Mouse (Mus musculus): Measurements from ENCODE around the gene Prim2.
A peak's percentile ranks its signal among the peaks of the same experiment; 100 is the strongest.

Gene Prim2

DNA sequence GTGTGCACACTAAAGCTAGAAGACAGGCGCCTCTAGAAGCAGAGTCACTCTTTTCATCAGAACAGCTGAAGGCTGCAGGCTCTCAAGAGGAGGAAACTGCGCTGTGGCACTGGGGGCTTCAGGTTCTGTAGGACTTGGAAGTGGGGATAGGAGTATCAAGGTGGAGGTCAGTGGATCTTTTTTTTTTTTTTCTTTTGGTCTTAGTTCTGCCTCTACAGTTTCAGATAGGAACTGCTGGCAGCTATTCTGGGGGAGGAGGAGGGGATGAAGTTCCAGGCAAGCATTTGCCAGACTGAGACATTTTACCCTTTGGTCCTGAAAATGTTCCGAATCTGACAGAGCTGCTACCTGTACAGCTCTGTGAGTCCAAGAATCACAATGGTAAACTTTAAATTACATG, 106.0 kb downstream of the Prim2 start:
- DNase-seq (ENCODE audit: inconsistent age in 2 of 2, low spot score in 1 of 2), result no peak

DNA sequence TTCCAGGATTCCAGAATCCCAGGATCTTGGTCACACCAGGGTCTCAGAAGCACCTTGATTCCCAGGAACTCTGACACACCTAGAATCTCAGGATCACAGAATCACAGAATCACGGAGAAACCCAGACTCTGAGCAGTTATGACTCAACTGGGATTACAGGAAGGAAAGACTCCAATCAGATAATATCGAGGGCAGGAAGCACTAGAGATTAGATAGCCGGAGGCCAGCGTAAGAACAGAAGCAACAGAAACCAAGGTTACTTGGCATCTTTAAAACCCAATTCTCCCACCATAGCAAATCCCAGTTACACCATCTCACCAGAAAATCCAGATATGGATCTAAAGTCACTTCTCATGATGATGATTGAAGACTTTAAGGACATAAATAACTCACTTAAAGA, 113.0 kb downstream of the Prim2 start:
- DNase-seq (ENCODE audit: inconsistent age in 2 of 2, low spot score in 1 of 2), result no peak

DNA sequence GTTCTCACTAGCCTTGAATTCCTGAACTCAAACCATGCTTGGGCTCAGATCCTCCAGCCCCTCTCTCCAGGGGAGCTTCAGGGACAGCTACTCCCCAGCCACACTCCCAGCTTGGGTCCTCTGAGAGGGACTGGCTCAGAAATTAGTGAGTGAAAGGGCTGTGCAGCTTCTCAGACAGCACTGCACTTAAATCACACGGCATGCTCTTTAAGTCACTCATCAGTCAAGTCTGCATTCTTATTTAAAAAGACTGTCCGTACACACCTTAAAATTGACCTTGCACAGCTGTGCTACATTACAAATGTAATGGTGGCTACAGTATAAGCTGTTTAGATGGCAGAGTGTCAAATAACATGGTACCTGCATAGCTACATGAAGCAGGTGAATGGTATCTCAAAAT, 114.0 kb downstream of the Prim2 start:
- no peak for DNase-seq (ENCODE audit: inconsistent age in 2 of 2, low spot score in 1 of 2)

DNA sequence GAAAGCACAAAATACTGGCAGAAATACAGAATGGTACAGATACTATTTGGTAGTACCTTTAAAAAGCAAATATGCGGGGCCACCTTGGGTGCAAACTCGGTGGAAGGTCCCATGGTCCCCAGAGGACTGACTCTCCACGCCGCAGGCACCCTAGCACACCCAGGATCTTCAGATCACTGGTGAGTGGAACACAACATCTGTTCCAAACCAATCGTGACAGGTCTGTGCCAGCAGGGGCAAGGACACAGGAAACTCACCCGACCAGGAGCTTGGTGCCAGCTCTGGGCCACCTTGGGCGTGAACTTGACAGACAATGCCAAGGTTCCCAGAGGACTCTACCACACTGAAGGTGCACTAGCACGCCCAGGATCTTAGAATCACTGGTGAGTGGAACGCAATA, 118.2 kb downstream of the Prim2 start:
- no peak for DNase-seq (ENCODE audit: inconsistent age in 2 of 2, low spot score in 1 of 2)

DNA sequence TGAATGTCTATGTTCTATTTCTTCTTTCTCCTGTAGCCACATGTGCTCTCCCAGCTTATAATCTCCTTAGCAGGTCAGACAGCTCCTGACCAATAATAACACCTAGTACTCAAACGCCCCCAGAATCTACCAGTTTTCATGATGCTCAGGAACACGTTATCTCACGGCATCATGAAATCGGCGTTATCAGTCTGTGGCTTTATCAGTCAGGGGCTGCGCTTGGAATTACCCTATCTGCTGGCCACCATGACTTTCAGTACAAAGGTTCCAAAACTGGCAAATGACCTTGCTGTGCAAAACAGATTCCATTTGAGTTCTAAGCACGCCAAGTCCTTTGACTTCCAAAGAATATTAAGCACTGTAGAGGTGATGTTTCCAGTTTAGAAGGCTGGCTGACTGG, 127.9 kb downstream of the Prim2 start:
- DNase-seq (ENCODE audit: inconsistent age in 2 of 2, low spot score in 1 of 2), result no peak

DNA sequence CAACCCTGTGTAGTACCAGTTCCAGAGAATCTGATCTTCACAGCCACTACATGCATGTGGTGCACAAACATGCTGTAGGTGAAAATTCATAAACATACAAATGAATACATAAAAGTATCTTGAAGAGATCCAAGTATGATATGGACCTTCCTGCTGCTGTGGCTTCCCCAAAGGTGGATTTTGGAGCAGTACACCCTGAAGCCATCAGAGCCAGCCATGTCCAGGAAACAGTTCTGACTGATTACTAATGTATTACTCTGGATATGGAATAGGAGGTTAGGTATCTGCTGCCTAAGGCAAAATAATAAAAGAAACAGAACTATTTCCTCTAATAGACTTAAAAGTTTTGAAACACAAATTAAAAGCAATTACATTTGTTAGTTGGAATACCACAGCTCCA, 131.6 kb downstream of the Prim2 start:
- no peak for DNase-seq (ENCODE audit: inconsistent age in 2 of 2, low spot score in 1 of 2)

DNA sequence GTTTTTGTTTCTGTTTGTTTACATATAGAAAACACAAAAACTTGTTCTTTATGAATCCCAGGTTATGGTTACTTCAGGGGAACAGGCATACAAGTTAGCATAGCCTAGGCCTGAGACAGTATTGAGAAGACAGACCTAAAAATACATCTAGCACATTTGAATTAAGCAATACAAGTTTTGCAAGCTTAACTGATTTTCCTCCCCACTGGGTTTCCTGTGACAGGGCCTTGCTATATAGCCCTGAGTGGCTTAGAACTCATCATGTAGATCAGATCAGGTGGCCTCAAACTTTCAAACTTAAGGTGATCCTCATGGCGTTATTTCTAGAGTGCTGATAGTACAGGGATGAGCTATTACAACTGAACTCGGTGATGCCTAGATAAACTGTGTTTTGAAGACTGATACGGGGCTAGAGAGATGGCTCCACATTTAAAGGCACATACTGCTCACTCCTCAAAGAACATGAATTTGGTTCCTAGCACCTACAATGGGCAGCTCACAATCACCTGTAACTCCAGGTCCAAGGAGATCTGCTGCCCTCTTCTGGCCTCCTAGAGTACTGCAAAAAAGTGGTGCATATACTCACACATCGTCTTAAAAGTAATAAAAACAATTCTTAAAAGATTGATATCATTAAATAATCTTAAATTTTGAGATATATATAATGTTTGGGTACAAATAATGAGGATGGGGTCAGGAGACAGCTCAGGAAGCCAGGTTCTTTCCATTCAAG, 133.2 kb downstream of the Prim2 start:
- no peak for DNase-seq (ENCODE audit: inconsistent age in 2 of 2, low spot score in 1 of 2)

DNA sequence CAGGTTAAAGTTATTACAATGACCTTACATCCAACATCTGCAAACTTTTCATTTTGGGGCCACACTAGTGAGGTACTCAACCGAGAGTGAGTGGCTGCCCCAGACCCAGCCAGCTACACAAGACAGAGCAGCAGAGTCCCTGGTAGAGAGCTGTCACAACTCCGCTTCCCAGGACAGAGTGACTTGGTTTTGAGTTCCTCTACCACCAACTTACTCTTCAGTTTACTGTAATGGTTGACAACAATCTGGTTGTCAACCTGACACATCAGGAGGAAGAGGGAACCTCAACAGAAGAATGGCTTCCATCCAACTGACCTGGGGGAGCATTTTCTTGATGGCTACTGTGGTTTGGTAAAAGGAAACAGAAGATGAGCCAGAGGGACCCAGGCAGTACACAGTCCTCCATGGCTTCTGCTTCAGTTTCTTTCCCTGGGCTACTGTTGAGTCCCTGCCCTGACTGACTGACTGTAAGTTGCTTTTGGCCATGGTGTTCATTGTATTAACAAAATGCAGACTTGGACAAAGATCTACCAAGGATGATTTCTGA, 134.4 kb downstream of the Prim2 start:
- DNase-seq (ENCODE audit: inconsistent age in 2 of 2, low spot score in 1 of 2), result no peak

DNA sequence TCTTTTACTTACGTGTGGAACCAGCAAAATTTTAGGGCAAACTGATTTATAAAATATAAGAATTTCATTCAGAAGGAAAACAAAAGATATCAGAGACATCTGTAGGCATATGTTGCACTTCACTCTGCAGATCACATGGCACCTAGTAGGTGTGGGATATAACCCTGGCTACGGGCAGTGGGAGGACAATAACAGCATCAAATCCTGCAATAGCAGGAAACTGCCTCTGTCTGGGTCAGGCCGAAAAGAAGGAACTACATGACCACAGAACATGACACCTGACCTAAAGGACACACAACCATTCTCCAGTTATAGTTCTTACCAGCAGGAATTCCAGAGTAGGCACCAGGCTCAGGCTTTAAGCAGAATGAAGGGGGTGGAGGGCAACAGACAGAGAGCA, 137.7 kb downstream of the Prim2 start:
- no peak for DNase-seq (ENCODE audit: inconsistent age in 2 of 2, low spot score in 1 of 2)

DNA sequence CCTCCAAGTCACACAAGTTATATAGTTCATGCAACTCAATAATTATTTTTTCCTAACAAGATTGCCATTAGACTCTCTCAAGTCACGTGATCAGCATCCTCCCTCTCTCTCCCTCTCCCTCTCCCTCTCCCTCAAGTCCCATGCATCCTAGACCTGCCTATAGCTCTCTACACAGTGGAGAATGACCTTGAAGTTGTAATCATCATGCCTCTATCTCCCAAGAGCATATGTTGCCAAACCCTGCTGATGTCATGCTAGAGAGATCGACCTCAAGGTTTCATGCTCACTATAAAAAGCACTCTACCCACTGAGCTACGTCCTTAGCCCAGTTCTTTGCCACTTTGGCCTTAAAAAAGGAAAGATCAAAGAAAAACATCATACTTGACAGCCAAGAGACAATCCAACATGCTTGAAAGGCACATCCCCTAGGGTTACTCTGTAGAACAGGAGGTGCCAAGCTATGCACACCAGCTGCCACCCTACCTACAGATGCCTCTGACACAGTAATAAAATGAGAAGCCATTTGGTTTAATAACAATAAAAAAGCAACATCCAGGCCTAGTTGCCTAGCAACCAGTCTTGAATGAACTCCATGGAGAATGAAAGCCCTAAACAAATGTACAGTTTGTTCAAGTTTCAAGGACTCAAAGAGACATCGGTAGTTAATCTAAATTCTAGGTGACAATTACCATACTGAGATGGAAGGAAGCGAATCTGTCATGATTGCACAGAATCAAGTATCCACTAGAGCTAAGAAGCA, 138.3 kb downstream of the Prim2 start:
- peak; percentile 4 to 66 for DNase-seq (ENCODE audit: inconsistent age in 2 of 2, low spot score in 1 of 2)

DNA sequence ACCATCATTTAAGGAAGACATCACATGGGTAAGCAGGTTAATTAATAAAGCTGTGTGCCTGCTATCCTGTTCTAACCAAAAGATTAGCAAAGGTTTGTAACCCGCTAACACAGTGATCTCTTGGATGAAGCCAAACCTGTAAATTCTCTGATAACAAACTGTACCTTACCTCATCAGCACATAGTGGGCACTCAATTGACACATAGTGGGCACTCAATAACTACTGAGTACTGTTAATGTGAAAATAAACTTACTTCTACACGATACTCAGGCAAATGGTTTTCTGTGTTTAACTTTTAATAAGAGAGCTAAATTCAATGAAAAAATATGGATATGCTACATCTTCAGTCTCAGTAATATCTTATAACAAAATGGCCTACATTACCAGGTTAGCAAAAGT, 139.1 kb downstream of the Prim2 start:
- no peak for DNase-seq (ENCODE audit: inconsistent age in 2 of 2, low spot score in 1 of 2)

DNA sequence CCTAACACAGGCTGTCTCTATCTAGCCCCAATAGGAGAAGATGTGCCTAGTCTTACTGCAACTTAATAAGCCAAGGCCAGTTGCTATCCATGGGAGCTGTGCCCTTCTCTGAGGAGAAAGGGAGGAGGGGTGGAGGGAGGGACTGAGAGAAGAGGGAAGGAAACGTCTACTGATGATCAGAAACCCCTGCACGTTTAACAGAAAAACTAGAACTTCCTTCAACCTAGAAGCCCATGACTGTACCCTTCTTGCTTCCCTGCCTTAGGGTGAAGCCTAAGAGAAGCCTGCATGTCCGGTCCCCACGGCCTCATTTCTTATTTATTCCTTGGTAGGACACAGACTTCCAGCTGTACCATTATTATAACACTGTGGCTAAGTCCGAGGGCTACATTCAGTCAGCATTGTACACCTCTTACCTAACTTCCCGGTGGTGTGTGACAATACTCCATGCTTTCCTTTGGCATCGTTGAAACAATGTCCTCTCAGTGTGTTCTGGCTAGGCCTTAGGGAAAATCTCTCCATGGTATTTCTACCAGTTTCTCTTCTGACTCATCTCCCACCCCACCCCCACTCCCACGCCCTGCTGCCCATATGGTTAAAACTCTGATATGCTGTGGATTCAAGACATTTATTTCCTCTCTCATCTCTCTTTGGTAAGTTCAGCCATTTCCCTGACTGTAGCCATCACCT, 139.9 kb downstream of the Prim2 start:
- DNase-seq (ENCODE audit: inconsistent age in 2 of 2, low spot score in 1 of 2), result peak in 1 of 2 experiments; percentile 20

DNA sequence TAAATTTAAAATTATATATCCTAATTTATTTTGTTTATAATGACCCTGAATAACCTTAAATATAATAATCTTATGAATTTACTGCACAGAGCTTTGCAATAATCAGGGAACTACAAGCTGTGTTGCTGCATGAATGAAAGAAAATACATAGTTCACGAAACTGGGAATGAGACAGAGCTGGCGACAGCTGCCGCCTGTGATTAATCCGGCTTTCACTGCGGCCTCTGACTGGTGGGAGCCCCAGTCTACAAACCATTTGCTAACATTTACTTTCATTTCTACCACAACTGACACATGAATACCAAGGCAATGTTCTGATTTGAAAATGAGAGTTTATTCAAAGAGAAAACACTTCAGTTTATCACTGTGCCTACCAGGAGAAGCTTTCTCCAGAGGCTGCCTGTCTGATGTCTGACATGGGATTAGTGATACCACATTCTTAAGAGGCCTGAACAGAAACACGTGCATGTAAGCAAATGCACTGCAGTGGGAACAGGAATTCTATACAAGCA, 142.2 kb downstream of the Prim2 start:
- DNase-seq (ENCODE audit: inconsistent age in 2 of 2, low spot score in 1 of 2), result no peak

DNA sequence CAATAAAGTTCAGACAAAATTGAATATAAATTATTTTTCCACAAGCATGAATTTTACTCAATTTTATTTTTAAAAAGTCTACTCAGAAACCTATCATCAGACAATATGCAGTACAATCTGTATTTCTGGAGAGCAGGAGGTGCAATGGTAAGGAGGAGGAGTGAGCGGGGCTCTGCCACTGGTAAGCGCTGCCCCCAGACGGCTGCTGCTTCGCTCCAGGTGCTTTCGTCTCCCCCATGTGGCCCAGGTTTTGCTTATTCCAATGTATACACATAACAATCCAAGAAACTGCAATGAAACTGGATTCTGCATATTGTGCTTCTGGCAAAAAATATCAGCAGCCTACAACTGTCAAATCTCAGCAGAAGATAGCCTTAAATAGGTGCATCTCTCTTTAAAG, 146.4 kb downstream of the Prim2 start:
- DNase-seq (ENCODE audit: inconsistent age in 2 of 2, low spot score in 1 of 2), result no peak

DNA sequence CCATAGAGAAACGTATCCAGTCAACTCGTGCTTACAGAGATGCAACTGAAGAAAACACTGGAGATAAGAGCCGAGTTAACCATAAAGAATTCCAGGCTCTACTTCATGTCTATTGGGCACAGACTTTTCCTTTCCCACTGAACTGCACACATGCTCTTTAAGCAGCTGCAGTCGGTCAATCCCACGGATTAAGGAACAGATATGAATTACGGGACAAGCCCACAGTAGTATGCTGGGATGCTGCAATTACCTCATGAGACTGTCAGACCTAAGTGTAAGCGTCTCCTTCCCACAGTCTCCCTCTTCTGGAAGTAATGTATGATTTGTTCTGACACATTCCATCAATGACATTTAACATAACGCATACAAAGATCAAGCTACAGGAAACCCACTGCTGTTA, 154.5 kb downstream of the Prim2 start:
- no peak for DNase-seq (ENCODE audit: inconsistent age in 2 of 2, low spot score in 1 of 2)

DNA sequence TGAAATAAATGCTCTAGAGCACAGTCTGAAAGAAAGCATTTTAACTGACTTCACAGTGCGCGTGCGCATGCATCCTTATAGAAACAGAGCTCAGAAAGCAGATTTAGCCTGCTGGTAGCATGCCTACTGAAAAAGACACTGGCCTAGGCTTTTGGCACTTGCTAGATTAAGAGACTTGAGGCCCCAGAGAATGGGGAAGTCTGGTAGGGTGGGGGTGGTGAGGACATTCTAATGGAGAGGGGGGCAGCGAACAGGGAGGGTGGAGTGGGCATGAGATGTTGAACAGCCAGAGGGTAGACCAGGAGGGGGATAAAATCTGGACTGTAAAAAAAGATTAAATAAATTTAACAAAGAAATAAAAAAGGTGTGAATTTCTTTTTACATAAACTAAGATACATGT, 158.3 kb downstream of the Prim2 start:
- DNase-seq (ENCODE audit: inconsistent age in 2 of 2, low spot score in 1 of 2), result no peak

DNA sequence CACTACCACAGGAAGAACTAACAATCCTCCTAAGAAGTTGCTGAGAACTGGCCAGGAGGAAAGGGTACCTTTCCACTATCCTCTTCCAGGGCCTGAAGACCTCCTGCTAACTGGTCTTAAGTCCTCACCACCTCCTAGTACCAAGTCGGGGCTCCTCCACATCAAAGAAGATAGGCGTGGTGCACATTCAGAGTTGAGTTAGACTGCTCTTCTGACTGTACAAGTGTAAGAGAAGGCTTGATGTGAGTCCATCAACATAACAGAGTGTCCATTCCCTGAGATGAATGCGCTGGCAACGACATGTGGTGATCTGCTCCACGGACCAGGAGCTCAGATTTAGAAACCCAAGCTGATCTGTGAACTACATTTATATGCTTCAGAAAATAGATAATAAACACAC, 165.2 kb downstream of the Prim2 start:
- DNase-seq (ENCODE audit: inconsistent age in 2 of 2, low spot score in 1 of 2), result no peak

DNA sequence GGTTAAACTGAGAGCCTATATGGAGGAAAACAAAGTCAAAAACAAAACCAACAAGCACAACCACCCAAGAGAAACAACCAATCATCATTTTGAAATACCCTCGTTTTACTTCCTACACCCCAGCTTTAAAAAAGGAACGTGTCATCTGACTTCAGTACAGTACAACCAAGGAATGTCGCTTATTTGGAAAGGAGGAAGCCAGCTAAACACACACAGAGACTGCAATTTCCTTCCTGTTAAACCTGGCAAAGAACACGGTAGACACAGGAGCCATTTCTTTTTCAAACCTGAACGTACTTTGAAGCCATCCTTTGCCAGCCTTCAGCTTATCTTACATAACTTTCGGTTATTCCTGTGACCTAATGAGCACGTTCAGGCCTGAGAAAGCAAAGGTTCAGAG, 166.7 kb downstream of the Prim2 start:
- no peak for DNase-seq (ENCODE audit: inconsistent age in 2 of 2, low spot score in 1 of 2)

DNA sequence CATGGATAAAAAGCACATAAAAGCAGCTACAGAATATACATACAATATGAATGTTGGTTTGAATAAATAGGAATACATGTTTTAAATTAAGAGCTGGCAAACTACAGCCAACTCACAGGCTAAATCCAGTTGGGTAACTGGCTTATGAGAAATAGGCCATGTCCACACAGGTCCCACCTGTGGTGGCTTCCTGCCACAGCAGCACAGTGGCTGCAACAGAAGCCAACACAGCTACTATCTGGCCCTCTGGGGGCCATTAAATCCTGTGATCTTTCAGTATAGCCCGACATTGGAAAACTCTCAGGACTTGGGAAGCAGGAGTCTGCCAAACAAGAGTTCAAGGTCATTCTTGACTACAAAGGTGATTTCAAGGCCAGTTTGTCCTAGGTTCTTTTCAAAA, 167.3 kb downstream of the Prim2 start:
- no peak for DNase-seq (ENCODE audit: inconsistent age in 2 of 2, low spot score in 1 of 2)

DNA sequence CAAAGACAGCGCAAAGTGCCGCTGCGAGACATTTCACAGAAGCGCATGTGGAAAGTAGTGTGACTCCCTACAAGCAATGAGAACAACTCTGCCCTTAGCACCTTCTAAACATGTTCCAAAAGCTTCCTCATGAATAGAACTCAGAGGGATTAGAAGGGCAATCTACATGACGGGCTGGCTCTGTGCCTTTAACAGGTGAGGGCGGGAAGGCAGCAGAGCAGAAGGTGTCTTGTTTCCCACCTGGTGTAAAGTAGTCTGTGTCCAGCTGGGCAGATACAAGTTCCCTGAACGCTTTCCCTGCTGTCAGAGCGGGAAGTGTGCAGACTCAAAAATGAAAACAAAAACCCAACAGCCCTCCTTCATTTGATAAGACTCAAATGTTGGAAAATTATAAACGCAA, 169.5 kb downstream of the Prim2 start:
- no peak for DNase-seq (ENCODE audit: inconsistent age in 2 of 2, low spot score in 1 of 2)

DNA sequence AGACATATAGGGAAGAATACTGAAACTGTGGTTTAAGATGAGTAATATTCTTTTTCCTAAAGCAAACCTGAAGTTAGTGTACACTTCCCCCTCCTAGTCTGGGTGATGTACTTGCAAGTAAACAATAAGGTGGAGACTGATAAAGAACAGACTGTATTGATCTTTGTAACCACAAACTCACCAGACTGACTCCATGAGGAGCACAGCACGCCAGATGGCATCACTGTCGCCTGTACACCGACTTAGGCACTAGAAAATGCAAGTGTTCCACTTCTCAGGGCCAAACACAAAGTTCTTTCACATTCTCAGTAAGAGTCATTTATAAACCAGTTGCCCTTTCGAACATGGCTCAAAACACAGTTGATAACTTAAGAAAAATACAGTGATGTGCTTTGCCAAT, 170.0 kb downstream of the Prim2 start:
- DNase-seq (ENCODE audit: inconsistent age in 2 of 2, low spot score in 1 of 2), result no peak

DNA sequence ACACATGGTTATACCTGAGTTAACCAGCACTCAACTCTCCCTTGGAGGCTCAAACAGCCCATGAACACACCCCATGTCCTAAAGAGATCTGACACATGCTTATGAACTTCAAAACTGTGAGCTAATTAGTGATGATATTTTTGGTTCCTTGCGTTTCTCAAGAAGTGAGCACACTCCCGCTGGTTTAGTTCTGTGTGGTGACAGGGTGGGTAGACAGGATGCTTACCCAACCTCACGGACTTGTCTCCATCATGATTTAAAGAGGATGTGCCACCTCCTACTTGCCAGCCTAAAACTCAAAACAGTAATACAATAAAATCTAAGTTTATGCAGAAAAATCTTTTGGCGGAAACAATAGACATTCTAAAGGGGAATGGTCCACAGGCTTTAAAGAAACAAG, 173.5 kb downstream of the Prim2 start:
- DNase-seq (ENCODE audit: inconsistent age in 2 of 2, low spot score in 1 of 2), result no peak

Data from adrenal gland, adult (tissue).